Mouse (Mus musculus): Measurements from ENCODE around the gene Runx1.

Runx1 gene

GRCm38 (mm10) chr16:92828308-92828862 is 2.4 kb upstream of the Runx1 start:
- CTCF ChIA-PET, result no interaction called here
- POLR2A ChIA-PET, result no interaction called here

- CTCF ChIA-PET, result no interaction called here
Observed at GRCm38 (mm10) chr16:92827663-92828307, 1.8 kb upstream of the Runx1 start.

GRCm38 (mm10) chr16:92826683-92827082 is 734 bp upstream of the Runx1 start:
- ChIA-PET POLR2A (no interaction called here), CTCF (no interaction called here)

More at GRCm38 (mm10) chr16:92827663-92828307, 1.8 kb upstream of the Runx1 start:
- POLR2A ChIA-PET, result no interaction called here

- ChIA-PET POLR2A (no interaction called here), CTCF (interaction anchor here in 1 of 4 experiments (0.5 kb wide), 1 partner anchor 490 kb away, joined by 3 read pairs; no protein-coding TSS in a partner anchor)
Observed at GRCm38 (mm10) chr16:92825204-92825843, 625 bp downstream of the Runx1 start.

GRCm38 (mm10) chr16:92824723-92825203 is 1.2 kb downstream of the Runx1 start:
- POLR2A ChIA-PET, result no interaction called here

GRCm38 (mm10) chr16:92824003-92824722 is 1.8 kb downstream of the Runx1 start:
- CTCF ChIA-PET, result no interaction called here
- POLR2A ChIA-PET, result no interaction called here

More at GRCm38 (mm10) chr16:92824723-92825203, 1.2 kb downstream of the Runx1 start:
- CTCF ChIA-PET, result interaction anchor here in 1 of 4 experiments (0.5 kb wide), 1 partner anchor 489 kb away, joined by 3 read pairs; no protein-coding TSS in a partner anchor

- POLR2A ChIA-PET, result no interaction called here
- CTCF ChIA-PET, result no interaction called here
Observed at GRCm38 (mm10) chr16:92823381-92823862, 2.5 kb downstream of the Runx1 start.

GRCm38 (mm10) chr16:92822676-92823075 is 3.3 kb downstream of the Runx1 start:
- ChIA-PET CTCF (no interaction called here), POLR2A (no interaction called here)

- POLR2A ChIA-PET, result no interaction called here
Observed at GRCm38 (mm10) chr16:92821938-92822629, 3.9 kb downstream of the Runx1 start.

GRCm38 (mm10) chr16:92821596-92821937 is 4.4 kb downstream of the Runx1 start:
- ChIA-PET POLR2A (no interaction called here), CTCF (interaction anchor here in 1 of 4 experiments (0.6 kb wide), 1 partner anchor 1514 kb away, joined by 3 read pairs; no protein-coding TSS in a partner anchor)

More at GRCm38 (mm10) chr16:92821938-92822629, 3.9 kb downstream of the Runx1 start:
- CTCF ChIA-PET, result interaction anchor here in 1 of 4 experiments (0.6 kb wide), 1 partner anchor 1514 kb away, joined by 3 read pairs; no protein-coding TSS in a partner anchor

GRCm38 (mm10) chr16:92820451-92820850 is 5.5 kb downstream of the Runx1 start:
- POLR2A ChIA-PET, result interaction anchor here in 1 of 4 experiments (0.6 kb wide), 1 partner anchor 30 kb away, joined by 3 read pairs; no protein-coding TSS in a partner anchor
- CTCF ChIA-PET, result no interaction called here

- CTCF ChIA-PET, result interaction anchor here in 1 of 4 experiments (0.5 kb wide), 1 partner anchor 16 kb away, joined by 3 read pairs; no protein-coding TSS in a partner anchor
- POLR2A ChIA-PET, result interaction anchor here in 1 of 4 experiments (0.7 kb wide), 1 partner anchor 749 kb away, joined by 4 read pairs; no protein-coding TSS in a partner anchor
Observed at GRCm38 (mm10) chr16:92818480-92819269, 7.3 kb downstream of the Runx1 start.

GRCm38 (mm10) chr16:92816092-92816491 is 9.9 kb downstream of the Runx1 start:
- CTCF ChIA-PET, result no interaction called here
- POLR2A ChIA-PET, result no interaction called here

GRCm38 (mm10) chr16:92815195-92815527 is 10.8 kb downstream of the Runx1 start:
- ChIA-PET CTCF (no interaction called here), POLR2A (no interaction called here)

- ChIA-PET POLR2A (no interaction called here), CTCF (no interaction called here)
Observed at GRCm38 (mm10) chr16:92814366-92815194, 11.4 kb downstream of the Runx1 start.

- CTCF ChIA-PET, result interaction anchor here in 2 of 4 experiments (0.7 to 1.2 kb wide), 2 partner anchors 36 to 481 kb away, joined by 3 read pairs; no protein-coding TSS in a partner anchor
- POLR2A ChIA-PET, result interaction anchor here in 1 of 4 experiments (1.3 kb wide), 1 partner anchor 14 kb away, joined by 4 read pairs; no protein-coding TSS in a partner anchor
Observed at GRCm38 (mm10) chr16:92812405-92812804, 13.5 kb downstream of the Runx1 start.

- POLR2A ChIA-PET, result no interaction called here
- CTCF ChIA-PET, result no interaction called here
Observed at GRCm38 (mm10) chr16:92810568-92811240, 15.2 kb downstream of the Runx1 start.

Data from embryonic stem cell, embryonic (primary cell).